Mouse (Mus musculus): Measurements from ENCODE around the gene Zbtb21. TPM values are rescaled to one million over a fixed set of nuclear protein-coding genes. Genes with fewer than 3 reads are reported as not detected.

Gene Zbtb21
- polyA plus RNA-seq (2014; fragmentation: Illumina TruSeq; extraction: RNeasy Lipid Tissue Mini Kit (QIAGEN cat#74804); ENCODE audit: low read depth, low replicate concordance): 15.2 TPM

GRCm38 (mm10) chr16:97962151-97962948 is at the start of gene Zbtb21, which contains the start of gene C2cd2:
Zbtb21 (minus strand) TSS chr16:97962622.
C2cd2 (minus strand) TSS chr16:97962598.

GRCm38 (mm10) chr16:97996616-97997382 is 34.4 kb upstream of the Zbtb21 start, which contains the start of gene B230307C23Rik:
B230307C23Rik (plus strand) TSS chr16:97997315.

Other genes with a start within 250 kb of the Zbtb21 start
- gene Ripk4, start 198.8 kb downstream of the Zbtb21 start, polyA plus RNA-seq (2014; fragmentation: Illumina TruSeq; extraction: RNeasy Lipid Tissue Mini Kit (QIAGEN cat#74804); ENCODE audit: low read depth, low replicate concordance): 13.0 TPM
- gene Prdm15, start 110.8 kb downstream of the Zbtb21 start, polyA plus RNA-seq (2014; fragmentation: Illumina TruSeq; extraction: RNeasy Lipid Tissue Mini Kit (QIAGEN cat#74804); ENCODE audit: low read depth, low replicate concordance): 4.8 TPM
- gene C2cd2, start within 50 bp of the Zbtb21 start, polyA plus RNA-seq (2014; fragmentation: Illumina TruSeq; extraction: RNeasy Lipid Tissue Mini Kit (QIAGEN cat#74804); ENCODE audit: low read depth, low replicate concordance): 11.2 TPM
- gene B230307C23Rik, start 34.7 kb upstream of the Zbtb21 start, polyA plus RNA-seq (2014; fragmentation: Illumina TruSeq; extraction: RNeasy Lipid Tissue Mini Kit (QIAGEN cat#74804); ENCODE audit: low read depth, low replicate concordance): 14.5 TPM
- gene A630089N07Rik, start 119.8 kb upstream of the Zbtb21 start, polyA plus RNA-seq (2014; fragmentation: Illumina TruSeq; extraction: RNeasy Lipid Tissue Mini Kit (QIAGEN cat#74804); ENCODE audit: low read depth, low replicate concordance): 7.0 TPM

Measured in adipose tissue, adult 10 weeks (tissue).